Mouse (Mus musculus) heart, postnatal 4 days (tissue): ENCODE results near the gene Myo9b. TPM values are rescaled to one million over a fixed set of nuclear protein-coding genes. Genes with fewer than 3 reads are reported as not detected.

Experiments used
- total RNA-seq, 2 experiments: library from RNA; stranded (reverse); gene quantifications; 2 replicates each; pipeline ENCODE4 v1.2.3; 2021

Myo9b gene
- total RNA-seq, 2 experiments from 2014 or later = 47.8 to 51.5 TPM

Other genes starting within 250 kb of the Myo9b start
- gene Haus8, start 220 bp downstream of the Myo9b start, total RNA-seq = 10 to 100 TPM; 81.3 to 82.0 TPM
- gene Use1, start 94.1 kb downstream of the Myo9b start, total RNA-seq = 100 to 1,000 TPM in 1 of 2 experiments, 10 to 100 TPM in 1; 99.4 to 106 TPM
- 1 to 10 TPM; 7.9 to 9.9 TPM for gene Ocel1, start 98.6 kb downstream of the Myo9b start, total RNA-seq
- 10 to 100 TPM; 64.9 to 66.4 TPM for gene Nr2f6, start 109.2 kb downstream of the Myo9b start, total RNA-seq
- gene Ushbp1, start 123.1 kb downstream of the Myo9b start, total RNA-seq = 10 to 100 TPM; 27.2 to 27.9 TPM
- 10 to 100 TPM; 69.4 to 70.7 TPM for gene Babam1, start 124.1 kb downstream of the Myo9b start, total RNA-seq
- 1 to 10 TPM; 9.8 TPM for gene Ankle1, start 133.3 kb downstream of the Myo9b start, total RNA-seq
- 10 to 100 TPM; 37.7 to 39.3 TPM for gene Abhd8, start 190.9 kb downstream of the Myo9b start, total RNA-seq
- gene Mrpl34, start 192.2 kb downstream of the Myo9b start, total RNA-seq = 100 to 1,000 TPM in 1 of 2 experiments, 10 to 100 TPM in 1; 96.0 to 107 TPM
- 10 to 100 TPM; 42.0 to 46.2 TPM for gene Dda1, start 196.5 kb downstream of the Myo9b start, total RNA-seq
- 10 to 100 TPM; 13.5 to 15.4 TPM for gene Ano8, start 213.2 kb downstream of the Myo9b start, total RNA-seq
- 10 to 100 TPM; 17.8 to 20.1 TPM for gene Gtpbp3, start 215.4 kb downstream of the Myo9b start, total RNA-seq
- 10 to 100 TPM; 35.8 to 43.2 TPM for gene Plvap, start 239.0 kb downstream of the Myo9b start, total RNA-seq